Mouse (Mus musculus): ENCODE measurements around the gene Cacna2d1. TPM values are rescaled to one million over a fixed set of nuclear protein-coding genes. Genes with fewer than 3 reads are reported as not detected.
A peak's percentile ranks its signal among the peaks of the same experiment; 100 is the strongest.

The Cacna2d1 gene
- polyA plus RNA-seq, 1 experiment from 2014 or later: 11.3 TPM

- no peak overlapping the region for H3K9ac ChIP-seq (replicated peaks; ENCODE audit: low read length)
- ATAC-seq (replicated peaks; ENCODE audit: insufficient number of reproducible peaks, low FRiP score, low TSS enrichment, low read depth) (no peak), DNase-seq (ENCODE audit: low spot score) (no peak)
- no peaks in the 10 kb centered on the region for H3K4me1 ChIP-seq (ENCODE audit: control insufficient read depth, insufficient read depth, low read length)
- no peak overlapping the region for H3K4me2 ChIP-seq (ENCODE audit: low read depth, low read length)
- 81% methylated on average over 2 of the region's 2 CpGs for WGBS
- no peaks in the 10 kb centered on the region for H3K9me3 ChIP-seq (replicated peaks; ENCODE audit: control insufficient read depth, low read length)
- H3K4me3 ChIP-seq (ENCODE audit: low read depth, low read length): no peak overlapping the region
- H3K27me3 ChIP-seq (ENCODE audit: control insufficient read depth, insufficient read depth, low read length): no peaks in the 10 kb centered on the region
- H3K27ac ChIP-seq (replicated peaks; ENCODE audit: low read depth, low read length): no peak overlapping the region
- no peaks in the 10 kb centered on the region for H3K36me3 ChIP-seq (replicated peaks; ENCODE audit: control insufficient read depth, insufficient read depth, low read depth, low read length)
Observed at GRCm38 (mm10) chr5:16136839-16137238, 202.3 kb downstream of the Cacna2d1 start.

- 90% methylated on average over 1 of the region's 1 CpGs for WGBS
- DNase-seq (ENCODE audit: low spot score) (no peak), ATAC-seq (replicated peaks; ENCODE audit: insufficient number of reproducible peaks, low FRiP score, low TSS enrichment, low read depth) (no peak)
- Histone ChIP-seq H3K4me3 (ENCODE audit: low read depth, low read length) (no peak overlapping the region), H3K9me3 (replicated peaks; ENCODE audit: control insufficient read depth, low read length) (no peaks in the 10 kb centered on the region), H3K4me1 (ENCODE audit: control insufficient read depth, insufficient read depth, low read length) (no peaks in the 10 kb centered on the region), H3K36me3 (replicated peaks; ENCODE audit: control insufficient read depth, insufficient read depth, low read depth, low read length) (no peaks in the 10 kb centered on the region), H3K27me3 (ENCODE audit: control insufficient read depth, insufficient read depth, low read length) (no peaks in the 10 kb centered on the region), H3K9ac (replicated peaks; ENCODE audit: low read length) (no peak overlapping the region), H3K27ac (replicated peaks; ENCODE audit: low read depth, low read length) (no peak overlapping the region), H3K4me2 (ENCODE audit: low read depth, low read length) (no peak overlapping the region)
Observed at GRCm38 (mm10) chr5:16146602-16147001, 212.1 kb downstream of the Cacna2d1 start.

GRCm38 (mm10) chr5:16155375-16156284 lies 221.1 kb downstream of the Cacna2d1 start:
- no peak for DNase-seq (ENCODE audit: low spot score)
- no peaks in the 10 kb centered on the region for H3K9me3 ChIP-seq (replicated peaks; ENCODE audit: control insufficient read depth, low read length)
- no peak overlapping the region for H3K4me2 ChIP-seq (ENCODE audit: low read depth, low read length)
- H3K27me3 ChIP-seq (ENCODE audit: control insufficient read depth, insufficient read depth, low read length): no peaks in the 10 kb centered on the region
- H3K27ac ChIP-seq (replicated peaks; ENCODE audit: low read depth, low read length): no peak overlapping the region
- no peaks in the 10 kb centered on the region for H3K4me1 ChIP-seq (ENCODE audit: control insufficient read depth, insufficient read depth, low read length)
- no peak overlapping the region for H3K9ac ChIP-seq (replicated peaks; ENCODE audit: low read length)
- ATAC-seq (replicated peaks; ENCODE audit: insufficient number of reproducible peaks, low FRiP score, low TSS enrichment, low read depth): no peak
- no peaks in the 10 kb centered on the region for H3K36me3 ChIP-seq (replicated peaks; ENCODE audit: control insufficient read depth, insufficient read depth, low read depth, low read length)
- WGBS: 70% methylated on average over 6 of the region's 6 CpGs
- H3K4me3 ChIP-seq (ENCODE audit: low read depth, low read length): no peak overlapping the region

- Histone ChIP-seq H3K4me3 (ENCODE audit: low read depth, low read length) (no peak overlapping the region), H3K9me3 (replicated peaks; ENCODE audit: control insufficient read depth, low read length) (no peaks in the 10 kb centered on the region), H3K27me3 (ENCODE audit: control insufficient read depth, insufficient read depth, low read length) (no peaks in the 10 kb centered on the region), H3K4me2 (ENCODE audit: low read depth, low read length) (no peak overlapping the region), H3K9ac (replicated peaks; ENCODE audit: low read length) (no peak overlapping the region), H3K36me3 (replicated peaks; ENCODE audit: control insufficient read depth, insufficient read depth, low read depth, low read length) (no peaks in the 10 kb centered on the region), H3K27ac (replicated peaks; ENCODE audit: low read depth, low read length) (no peak overlapping the region), H3K4me1 (ENCODE audit: control insufficient read depth, insufficient read depth, low read length) (no peaks in the 10 kb centered on the region)
- no peak for DNase-seq (ENCODE audit: low spot score)
- no peak for ATAC-seq (replicated peaks; ENCODE audit: insufficient number of reproducible peaks, low FRiP score, low TSS enrichment, low read depth)
Observed at GRCm38 (mm10) chr5:16163270-16163669, 228.8 kb downstream of the Cacna2d1 start.

GRCm38 (mm10) chr5:16166117-16166867 lies 231.8 kb downstream of the Cacna2d1 start:
- Histone ChIP-seq H3K9me3 (replicated peaks; ENCODE audit: control insufficient read depth, low read length) (no peaks in the 10 kb centered on the region), H3K36me3 (replicated peaks; ENCODE audit: control insufficient read depth, insufficient read depth, low read depth, low read length) (no peaks in the 10 kb centered on the region), H3K27ac (replicated peaks; ENCODE audit: low read depth, low read length) (no peak overlapping the region), H3K4me2 (ENCODE audit: low read depth, low read length) (no peak overlapping the region), H3K27me3 (ENCODE audit: control insufficient read depth, insufficient read depth, low read length) (no peaks in the 10 kb centered on the region), H3K9ac (replicated peaks; ENCODE audit: low read length) (no peak overlapping the region), H3K4me3 (ENCODE audit: low read depth, low read length) (no peak overlapping the region), H3K4me1 (ENCODE audit: control insufficient read depth, insufficient read depth, low read length) (no peaks in the 10 kb centered on the region)
- 73% methylated on average over 12 of the region's 12 CpGs for WGBS
- DNase-seq (ENCODE audit: low spot score): peak; percentile 6
- ATAC-seq (replicated peaks; ENCODE audit: insufficient number of reproducible peaks, low FRiP score, low TSS enrichment, low read depth): no peak

GRCm38 (mm10) chr5:16166868-16167267 lies 232.4 kb downstream of the Cacna2d1 start:
- H3K4me3 ChIP-seq (ENCODE audit: low read depth, low read length): no peak overlapping the region
- H3K4me2 ChIP-seq (ENCODE audit: low read depth, low read length): no peak overlapping the region
- no peaks in the 10 kb centered on the region for H3K27me3 ChIP-seq (ENCODE audit: control insufficient read depth, insufficient read depth, low read length)
- no peak overlapping the region for H3K9ac ChIP-seq (replicated peaks; ENCODE audit: low read length)
- no peak overlapping the region for H3K27ac ChIP-seq (replicated peaks; ENCODE audit: low read depth, low read length)
- no peaks in the 10 kb centered on the region for H3K9me3 ChIP-seq (replicated peaks; ENCODE audit: control insufficient read depth, low read length)
- WGBS: 84% methylated on average over 1 of the region's 1 CpGs
- no peaks in the 10 kb centered on the region for H3K36me3 ChIP-seq (replicated peaks; ENCODE audit: control insufficient read depth, insufficient read depth, low read depth, low read length)
- ATAC-seq (replicated peaks; ENCODE audit: insufficient number of reproducible peaks, low FRiP score, low TSS enrichment, low read depth): no peak
- DNase-seq (ENCODE audit: low spot score): no peak
- H3K4me1 ChIP-seq (ENCODE audit: control insufficient read depth, insufficient read depth, low read length): no peaks in the 10 kb centered on the region

GRCm38 (mm10) chr5:16181041-16181440 lies 246.6 kb downstream of the Cacna2d1 start:
- Histone ChIP-seq H3K4me1 (ENCODE audit: control insufficient read depth, insufficient read depth, low read length) (no peaks in the 10 kb centered on the region), H3K27me3 (ENCODE audit: control insufficient read depth, insufficient read depth, low read length) (no peaks in the 10 kb centered on the region), H3K9ac (replicated peaks; ENCODE audit: low read length) (no peak overlapping the region), H3K36me3 (replicated peaks; ENCODE audit: control insufficient read depth, insufficient read depth, low read depth, low read length) (no peaks in the 10 kb centered on the region), H3K9me3 (replicated peaks; ENCODE audit: control insufficient read depth, low read length) (no peaks in the 10 kb centered on the region), H3K4me2 (ENCODE audit: low read depth, low read length) (no peak overlapping the region), H3K4me3 (ENCODE audit: low read depth, low read length) (no peak overlapping the region), H3K27ac (replicated peaks; ENCODE audit: low read depth, low read length) (no peak overlapping the region)
- ATAC-seq (replicated peaks; ENCODE audit: insufficient number of reproducible peaks, low FRiP score, low TSS enrichment, low read depth) (no peak), DNase-seq (ENCODE audit: low spot score) (no peak)
- WGBS: 85% methylated on average over 7 of the region's 7 CpGs

- no peaks in the 10 kb centered on the region for H3K9me3 ChIP-seq (replicated peaks; ENCODE audit: control insufficient read depth, low read length)
- DNase-seq (ENCODE audit: low spot score) (no peak), ATAC-seq (replicated peaks; ENCODE audit: insufficient number of reproducible peaks, low FRiP score, low TSS enrichment, low read depth) (no peak)
- H3K4me3 ChIP-seq (ENCODE audit: low read depth, low read length): no peak overlapping the region
- H3K27ac ChIP-seq (replicated peaks; ENCODE audit: low read depth, low read length): no peak overlapping the region
- WGBS: 86% methylated on average over 1 of the region's 1 CpGs
- H3K36me3 ChIP-seq (replicated peaks; ENCODE audit: control insufficient read depth, insufficient read depth, low read depth, low read length): no peaks in the 10 kb centered on the region
- H3K4me2 ChIP-seq (ENCODE audit: low read depth, low read length): no peak overlapping the region
- no peaks in the 10 kb centered on the region for H3K4me1 ChIP-seq (ENCODE audit: control insufficient read depth, insufficient read depth, low read length)
- no peak overlapping the region for H3K9ac ChIP-seq (replicated peaks; ENCODE audit: low read length)
- H3K27me3 ChIP-seq (ENCODE audit: control insufficient read depth, insufficient read depth, low read length): no peaks in the 10 kb centered on the region
Observed at GRCm38 (mm10) chr5:16184064-16184463, 249.6 kb downstream of the Cacna2d1 start.

Data from embryonic facial prominence, embryonic 11.5 days (tissue).